Mouse (Mus musculus): ENCODE measurements at regions not wholly inside any gene's neighbourhood (a gene's known extent, or its start where the extent isn't known, plus 50 kb on each side); places are given as distances from the start of the nearest gene placed in this dataset.

GRCm38 (mm10) chr7:72501431-72501830 lies 195.0 kb upstream of the Mctp2 start:
- in situ Hi-C loops (cut with MboI, MseI) = no loop called here

- in situ Hi-C loops (cut with MboI, MseI) = no loop called here
Measured at GRCm38 (mm10) chr7:72503756-72504155, 197.3 kb upstream of the Mctp2 start.

GRCm38 (mm10) chr7:72504268-72504667 lies 197.9 kb upstream of the Mctp2 start:
- in situ Hi-C loops (cut with MboI, MseI) = no loop called here

GRCm38 (mm10) chr7:72505732-72506460 lies 199.5 kb upstream of the Mctp2 start:
- in situ Hi-C loops (cut with MboI, MseI) = no loop called here

GRCm38 (mm10) chr7:72507946-72508345 lies 201.5 kb upstream of the Mctp2 start:
- in situ Hi-C loops (cut with MboI, MseI) = no loop called here

- in situ Hi-C loops (cut with MboI, MseI) = no loop called here
Measured at GRCm38 (mm10) chr7:72510116-72510515, 203.7 kb upstream of the Mctp2 start.

GRCm38 (mm10) chr7:72513446-72513845 lies 207.0 kb upstream of the Mctp2 start:
- in situ Hi-C loops (cut with MboI, MseI) = no loop called here

- in situ Hi-C loops (cut with MboI, MseI) = no loop called here
Measured at GRCm38 (mm10) chr7:72514851-72515250, 208.4 kb upstream of the Mctp2 start.

- in situ Hi-C loops (cut with MboI, MseI) = no loop called here
Measured at GRCm38 (mm10) chr7:72518421-72518972, 212.1 kb upstream of the Mctp2 start.

GRCm38 (mm10) chr7:72519359-72520115 lies 213.1 kb upstream of the Mctp2 start:
- in situ Hi-C loops (cut with MboI, MseI) = no loop called here

GRCm38 (mm10) chr7:72528873-72529272 lies 222.5 kb upstream of the Mctp2 start:
- in situ Hi-C loops (cut with MboI, MseI) = no loop called here

- in situ Hi-C loops (cut with MboI, MseI) = no loop called here
Measured at GRCm38 (mm10) chr7:72538288-72538687, 231.9 kb upstream of the Mctp2 start.

GRCm38 (mm10) chr7:72539915-72540314 lies 233.5 kb upstream of the Mctp2 start:
- in situ Hi-C loops (cut with MboI, MseI) = loop anchor here (5.0 kb wide), 1 partner anchor 37 kb away; no protein-coding TSS in a partner anchor

GRCm38 (mm10) chr7:72541521-72542478 lies 235.4 kb upstream of the Mctp2 start:
- in situ Hi-C loops (cut with MboI, MseI) = loop anchor here (5.0 kb wide), 1 partner anchor 36 kb away; no protein-coding TSS in a partner anchor

GRCm38 (mm10) chr7:72543501-72543900 lies 237.1 kb upstream of the Mctp2 start:
- in situ Hi-C loops (cut with MboI, MseI) = loop anchor here (5.0 kb wide), 1 partner anchor 34 kb away; no protein-coding TSS in a partner anchor

- in situ Hi-C loops (cut with MboI, MseI) = loop anchor here (5.0 kb wide), 1 partner anchor 33 kb away; no protein-coding TSS in a partner anchor
Measured at GRCm38 (mm10) chr7:72543946-72544345, 237.5 kb upstream of the Mctp2 start.

GRCm38 (mm10) chr7:72567378-72567777 lies 261.0 kb upstream of the Mctp2 start:
- in situ Hi-C loops (cut with MboI, MseI) = no loop called here

- in situ Hi-C loops (cut with MboI, MseI) = no loop called here
Measured at GRCm38 (mm10) chr7:72569177-72569576, 262.8 kb upstream of the Mctp2 start.

GRCm38 (mm10) chr7:72574316-72574715 lies 267.9 kb upstream of the Mctp2 start:
- in situ Hi-C loops (cut with MboI, MseI) = no loop called here

- in situ Hi-C loops (cut with MboI, MseI) = no loop called here
Measured at GRCm38 (mm10) chr7:72584427-72584826, 278.0 kb upstream of the Mctp2 start.

GRCm38 (mm10) chr7:72589241-72589668 lies 282.8 kb upstream of the Mctp2 start:
- in situ Hi-C loops (cut with MboI, MseI) = no loop called here
